Mouse (Mus musculus) limb, embryonic 11.5 days (tissue): ENCODE results near the gene Mdga2. TPM values are rescaled to one million over a fixed set of nuclear protein-coding genes. Genes with fewer than 3 reads are reported as not detected.

Experiments
- ATAC-seq: fragments of 200-750 bp; cut with Nextera tagmentation; 2 replicates; pipeline ENCODE4 v1.8.0; 2017; ENCODE audit warnings: low read depth; ENCODE audit not compliant: insufficient number of reproducible peaks, low FRiP score, low TSS enrichment
- DNase-seq: peaks from one replicate; pipeline ENCODE4 v3.0.0-alpha.2; 2015; ENCODE audit warnings: low spot score
- H3K27ac ChIP-seq: fragments of 300-500 bp; sonication (generic); replicated peaks from 2 replicates; pipeline ENCODE4 v1.5.1; 2014; ENCODE audit warnings: low read depth, mild to moderate bottlenecking, low read length
- H3K27me3 ChIP-seq: fragments of 300-500 bp; sonication (generic); 2 replicates; pipeline ENCODE4 v1.6.1; 2014; ENCODE audit warnings: mild to moderate bottlenecking, low read length, mixed read lengths; ENCODE audit not compliant: control insufficient read depth, insufficient read depth
- H3K36me3 ChIP-seq: fragments of 300-500 bp; sonication (generic); 2 replicates; pipeline ENCODE4 v1.6.1; 2014; ENCODE audit warnings: mild to moderate bottlenecking, low read length, moderate library complexity, mixed read lengths; ENCODE audit not compliant: control insufficient read depth, insufficient read depth
- H3K4me1 ChIP-seq: fragments of 300-500 bp; sonication (generic); 2 replicates; pipeline ENCODE4 v1.6.1; 2014; ENCODE audit warnings: low read length, mixed read lengths; ENCODE audit not compliant: control insufficient read depth, insufficient read depth
- H3K4me2 ChIP-seq: fragments of 300-500 bp; sonication (generic); 2 replicates; pipeline ENCODE4 v1.6.1; 2014; ENCODE audit warnings: low read depth, mild to moderate bottlenecking, moderate library complexity; ENCODE audit not compliant: severe bottlenecking
- H3K4me3 ChIP-seq: fragments of 300-500 bp; sonication (generic); 2 replicates; pipeline ENCODE4 v1.5.1; 2014; ENCODE audit warnings: low read depth, low read length
- H3K9ac ChIP-seq: fragments of 300-500 bp; sonication (generic); 2 replicates; pipeline ENCODE4 v1.6.1; 2014; ENCODE audit warnings: mild to moderate bottlenecking, low read length
- H3K9me3 ChIP-seq: fragments of 300-500 bp; sonication (generic); 2 replicates; pipeline ENCODE4 v1.6.1; 2016; ENCODE audit warnings: low read length; ENCODE audit not compliant: control insufficient read depth
- WGBS: fragments of 180-500 bp; shearing (Covaris S2); extraction: QIAGEN DNeasy Blood & Tissue Kit; methylation state at CpG from one replicate; pipeline ENCODE4 v1.1.7; 2014; 5-methylcytosine and 5-hydroxymethylcytosine counted together
- polyA plus RNA-seq: library from polyadenylated mRNA; unstranded; fragments of >200 nt; fragmentation: Nextera tagmentation; extraction: Ambion mirVana; gene quantifications from 2 replicates; pipeline ENCODE4 v1.2.1, GENCODE M21; 2014

Mdga2 gene
- polyA plus RNA-seq, 1 experiment from 2014 or later, result 0.48 TPM

- no peaks in the 10 kb centered on the region for H3K4me1 ChIP-seq
- H3K27ac ChIP-seq, result no peak overlapping the region
- no peak for ATAC-seq
- no peak overlapping the region for H3K9ac ChIP-seq
- no peak overlapping the region for H3K4me2 ChIP-seq
- 29% methylated on average over 2 of the region's 2 CpGs for WGBS
- H3K4me3 ChIP-seq, result no peak overlapping the region
- H3K9me3 ChIP-seq, result no peaks in the 10 kb centered on the region
- no peaks in the 10 kb centered on the region for H3K27me3 ChIP-seq
- H3K36me3 ChIP-seq, result no peaks in the 10 kb centered on the region
- no peak for DNase-seq
These were observed 514.9 kb downstream of the Mdga2 start for GRCm38 (mm10) chr12:66707431-66707830.

- no peak for DNase-seq
- no peak overlapping the region for H3K27ac ChIP-seq
- no peak for ATAC-seq
- H3K4me1 ChIP-seq, result no peaks in the 10 kb centered on the region
- H3K4me3 ChIP-seq, result no peak overlapping the region
- H3K27me3 ChIP-seq, result no peaks in the 10 kb centered on the region
- no peaks in the 10 kb centered on the region for H3K36me3 ChIP-seq
- H3K9ac ChIP-seq, result no peak overlapping the region
- H3K9me3 ChIP-seq, result no peaks in the 10 kb centered on the region
- H3K4me2 ChIP-seq, result no peak overlapping the region
These were observed 517.3 kb downstream of the Mdga2 start for GRCm38 (mm10) chr12:66705015-66705414.

- DNase-seq (no peak), ATAC-seq (no peak)
- H3K4me2 ChIP-seq, result no peak overlapping the region
- H3K27ac ChIP-seq, result no peak overlapping the region
- H3K9me3 ChIP-seq, result no peaks in the 10 kb centered on the region
- H3K27me3 ChIP-seq, result no peaks in the 10 kb centered on the region
- 84% methylated on average over 3 of the region's 3 CpGs for WGBS
- no peaks in the 10 kb centered on the region for H3K36me3 ChIP-seq
- H3K4me1 ChIP-seq, result no peaks in the 10 kb centered on the region
- H3K4me3 ChIP-seq, result no peak overlapping the region
- no peak overlapping the region for H3K9ac ChIP-seq
These were observed 519.6 kb downstream of the Mdga2 start for GRCm38 (mm10) chr12:66702781-66703180.

- Histone ChIP-seq H3K9me3 (no peaks in the 10 kb centered on the region), H3K4me1 (no peaks in the 10 kb centered on the region), H3K4me2 (no peak overlapping the region), H3K9ac (no peak overlapping the region), H3K4me3 (no peak overlapping the region), H3K36me3 (no peaks in the 10 kb centered on the region), H3K27me3 (no peaks in the 10 kb centered on the region), H3K27ac (no peak overlapping the region)
- DNase-seq, result no peak
- ATAC-seq, result no peak
- WGBS, result 86% methylated on average over 3 of the region's 3 CpGs
These were observed 542.8 kb downstream of the Mdga2 start for GRCm38 (mm10) chr12:66679558-66679957.

- Histone ChIP-seq H3K4me3 (no peak overlapping the region), H3K27ac (no peak overlapping the region), H3K9ac (no peak overlapping the region), H3K36me3 (no peaks in the 10 kb centered on the region), H3K9me3 (no peaks in the 10 kb centered on the region), H3K4me1 (no peaks in the 10 kb centered on the region), H3K27me3 (no peaks in the 10 kb centered on the region), H3K4me2 (no peak overlapping the region)
- WGBS, result 81% methylated on average over 12 of the region's 12 CpGs
- DNase-seq, result no peak
- no peak for ATAC-seq
These were observed 573.5 kb downstream of the Mdga2 start for GRCm38 (mm10) chr12:66648605-66649552.

- H3K4me3 ChIP-seq, result no peak overlapping the region
- ATAC-seq (no peak), DNase-seq (no peak)
- no peak overlapping the region for H3K4me2 ChIP-seq
- no peak overlapping the region for H3K27ac ChIP-seq
- no peaks in the 10 kb centered on the region for H3K9me3 ChIP-seq
- H3K27me3 ChIP-seq, result no peaks in the 10 kb centered on the region
- no peaks in the 10 kb centered on the region for H3K4me1 ChIP-seq
- no peaks in the 10 kb centered on the region for H3K36me3 ChIP-seq
- WGBS, result 69% methylated on average over 1 of the region's 1 CpGs
- no peak overlapping the region for H3K9ac ChIP-seq
These were observed 581.9 kb downstream of the Mdga2 start for GRCm38 (mm10) chr12:66640408-66640807.

GRCm38 (mm10) chr12:66619944-66620343 lies 602.4 kb downstream of the Mdga2 start:
- Histone ChIP-seq H3K9me3 (no peaks in the 10 kb centered on the region), H3K36me3 (no peaks in the 10 kb centered on the region), H3K4me2 (no peak overlapping the region), H3K4me1 (no peaks in the 10 kb centered on the region), H3K4me3 (no peak overlapping the region), H3K9ac (no peak overlapping the region), H3K27ac (no peak overlapping the region), H3K27me3 (no peaks in the 10 kb centered on the region)
- 82% methylated on average over 3 of the region's 3 CpGs for WGBS
- DNase-seq, result no peak
- ATAC-seq, result no peak

- no peaks in the 10 kb centered on the region for H3K9me3 ChIP-seq
- DNase-seq (no peak), ATAC-seq (no peak)
- no peak overlapping the region for H3K4me2 ChIP-seq
- H3K4me1 ChIP-seq, result no peaks in the 10 kb centered on the region
- 42% methylated on average over 1 of the region's 1 CpGs for WGBS
- H3K36me3 ChIP-seq, result no peaks in the 10 kb centered on the region
- H3K9ac ChIP-seq, result no peak overlapping the region
- no peak overlapping the region for H3K4me3 ChIP-seq
- no peaks in the 10 kb centered on the region for H3K27me3 ChIP-seq
- H3K27ac ChIP-seq, result no peak overlapping the region
These were observed 630.6 kb downstream of the Mdga2 start for GRCm38 (mm10) chr12:66591617-66592230.
